Mouse (Mus musculus) lung, embryonic 14.5 days (tissue): ENCODE measurements around the gene Hnrnpf. TPM values are rescaled to one million over a fixed set of nuclear protein-coding genes. Genes with fewer than 3 reads are reported as not detected.

ENCODE experiments used
- ATAC-seq: fragments of 200-750 bp; cut with Nextera tagmentation; 2 replicates; pipeline ENCODE4 v1.8.0; 2017; ENCODE audit warnings: mild to moderate bottlenecking, moderate TSS enrichment, moderate library complexity; ENCODE audit not compliant: insufficient read depth
- DNase-seq: peaks from one replicate; pipeline ENCODE4 v3.0.0-alpha.2; 2015
- H3K27ac ChIP-seq: fragments of 300-500 bp; sonication (generic); 2 replicates; pipeline ENCODE4 v1.5.1; 2014; ENCODE audit warnings: low read depth, mild to moderate bottlenecking, moderate library complexity
- H3K27me3 ChIP-seq: fragments of 300-500 bp; sonication (generic); 2 replicates; pipeline ENCODE4 v1.6.1; 2014; ENCODE audit warnings: low read length, control low read depth; ENCODE audit not compliant: insufficient read depth
- H3K36me3 ChIP-seq: fragments of 300-500 bp; sonication (generic); 2 replicates; pipeline ENCODE4 v1.6.1; 2014; ENCODE audit warnings: control low read depth; ENCODE audit not compliant: insufficient read depth
- H3K4me1 ChIP-seq: fragments of 300-500 bp; sonication (generic); 2 replicates; pipeline ENCODE4 v1.6.1; 2014; ENCODE audit warnings: antibody characterized with exemption, control low read depth; ENCODE audit not compliant: insufficient read depth
- H3K4me2 ChIP-seq: fragments of 300-500 bp; sonication (generic); 2 replicates; pipeline ENCODE4 v1.6.1; 2014; ENCODE audit warnings: mild to moderate bottlenecking
- H3K4me3 ChIP-seq: fragments of 300-500 bp; sonication (generic); 2 replicates; pipeline ENCODE4 v1.5.1; 2014; ENCODE audit warnings: low read depth, low read length
- H3K9ac ChIP-seq: fragments of 300-500 bp; sonication (generic); 2 replicates; pipeline ENCODE4 v1.6.1; 2014
- H3K9me3 ChIP-seq: fragments of 300-500 bp; sonication (generic); 2 replicates; pipeline ENCODE4 v1.6.1; 2016; ENCODE audit warnings: low read depth, low read length, control low read depth
- CTCF ChIP-seq: IDR thresholded peaks from 2 replicates; pipeline ENCODE4 v1.5.1; 2016; ENCODE audit warnings: antibody characterized with exemption, low read depth
- WGBS: fragments of 180-500 bp; shearing (Covaris S2); extraction: QIAGEN DNeasy Blood & Tissue Kit; methylation state at CpG from one replicate; pipeline ENCODE4 v1.1.7; 2014; 5-methylcytosine and 5-hydroxymethylcytosine counted together
- microRNA-seq: library from miRNA; unstranded; fragments of <30 nt; microRNA quantifications from one replicate; pipeline ENCODE4, GENCODE M21; 2016; ENCODE audit warnings: borderline number of aligned reads
- polyA plus RNA-seq: library from polyadenylated mRNA; unstranded; fragments of >200 nt; fragmentation: Nextera tagmentation; extraction: Ambion mirVana; gene quantifications from 2 replicates; pipeline ENCODE4 v1.2.1, GENCODE M21; 2014

The Hnrnpf gene
- polyA plus RNA-seq, 1 experiment from 2014 or later: 803 TPM

DNA sequence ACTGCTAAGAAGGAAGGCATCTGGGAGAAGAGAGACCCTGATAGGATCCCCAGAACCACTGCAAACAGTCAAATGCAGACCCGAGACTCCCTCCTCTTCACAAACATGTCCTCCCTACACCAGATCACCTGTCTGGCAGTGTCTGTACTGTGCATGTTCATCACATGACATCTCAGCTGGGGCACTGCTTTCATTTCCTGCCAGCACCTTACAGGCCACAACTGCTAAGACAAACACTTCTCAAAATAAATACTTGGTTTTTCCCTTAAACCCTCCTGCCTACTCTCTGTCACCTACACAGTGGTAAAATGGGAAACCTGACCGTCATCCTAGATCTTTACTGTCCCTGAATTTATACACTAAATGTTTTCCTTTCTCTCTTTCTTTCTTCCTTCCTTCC is 43.8 kb downstream of the Hnrnpf start:
- no peak for TF ChIP-seq CTCF
- H3K9ac ChIP-seq: no peak overlapping the region
- no peak overlapping the region for H3K4me3 ChIP-seq
- no peak overlapping the region for H3K27ac ChIP-seq
- no peak for ATAC-seq
- H3K27me3 ChIP-seq: no peaks in the 10 kb centered on the region
- DNase-seq: no peak
- H3K4me2 ChIP-seq: no peak overlapping the region
- H3K4me1 ChIP-seq: no peaks in the 10 kb centered on the region
- no peaks in the 10 kb centered on the region for H3K9me3 ChIP-seq
- 69% methylated on average over 2 of the region's 2 CpGs for WGBS
- no peaks in the 10 kb centered on the region; the same call in 1 of the 2 replicates for H3K36me3 ChIP-seq

DNA sequence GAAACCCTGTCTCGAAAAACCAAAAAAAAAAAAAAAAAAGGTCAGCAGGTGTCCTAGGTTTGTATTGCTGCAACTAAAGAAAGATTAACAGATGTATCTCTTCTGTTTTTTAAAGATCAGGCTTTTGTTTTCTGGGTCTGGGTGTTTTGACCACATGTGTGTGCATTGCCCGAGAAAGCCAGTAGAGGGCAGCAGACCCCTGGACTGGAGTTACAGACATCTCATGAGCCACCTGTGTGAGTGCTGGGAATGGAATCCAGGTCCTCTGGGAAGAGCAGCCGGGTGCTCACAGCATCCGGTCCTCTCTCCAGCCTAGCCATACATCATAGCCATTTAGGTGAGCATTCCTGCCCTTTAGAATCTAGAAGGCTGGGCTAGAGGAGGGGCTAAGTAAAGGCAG is 52.2 kb downstream of the Hnrnpf start:
- 79% methylated on average over 4 of the region's 4 CpGs for WGBS
- TF ChIP-seq CTCF: peak; percentile 37
- DNase-seq: no peak

GRCm38 (mm10) chr6:117956161-117956560 is 56.0 kb downstream of the Hnrnpf start:
- H3K27ac ChIP-seq: no peak overlapping the region
- no peaks in the 10 kb centered on the region for H3K9me3 ChIP-seq
- H3K4me3 ChIP-seq: no peak overlapping the region
- H3K36me3 ChIP-seq: no peaks in the 10 kb centered on the region
- WGBS: 53% methylated on average over 6 of the region's 6 CpGs
- H3K4me2 ChIP-seq: no peak overlapping the region
- DNase-seq: no peak
- no peak for ATAC-seq
- no peak overlapping the region for H3K9ac ChIP-seq
- H3K4me1 ChIP-seq: no peaks in the 10 kb centered on the region
- H3K27me3 ChIP-seq: no peaks in the 10 kb centered on the region
- TF ChIP-seq CTCF: no peak

More for the DNA sequence above, 52.2 kb downstream of the Hnrnpf start:
- H3K4me3 ChIP-seq: no peak overlapping the region
- H3K4me1 ChIP-seq: no peaks in the 10 kb centered on the region
- no peaks in the 10 kb centered on the region for H3K27me3 ChIP-seq
- no peaks in the 10 kb centered on the region for H3K9me3 ChIP-seq
- H3K4me2 ChIP-seq: no peak overlapping the region
- no peak for ATAC-seq
- no peaks in the 10 kb centered on the region for H3K36me3 ChIP-seq
- no peak overlapping the region for H3K27ac ChIP-seq
- H3K9ac ChIP-seq: no peak overlapping the region

- no peak for DNase-seq
- Histone ChIP-seq H3K36me3 (no peaks in the 10 kb centered on the region), H3K4me2 (no peak overlapping the region), H3K9ac (no peak overlapping the region), H3K4me3 (no peak overlapping the region), H3K27ac (no peak overlapping the region), H3K27me3 (no peaks in the 10 kb centered on the region), H3K4me1 (no peaks in the 10 kb centered on the region), H3K9me3 (no peaks in the 10 kb centered on the region)
- 16% methylated on average over 14 of the region's 14 CpGs for WGBS
- TF ChIP-seq CTCF: 0 out of 2 replicates have a peak, but pooled peaks have one; percentile 16
- no peak for ATAC-seq
Observed at GRCm38 (mm10) chr6:117956851-117957501, 56.9 kb downstream of the Hnrnpf start.

GRCm38 (mm10) chr6:117963201-117963600 is 63.1 kb downstream of the Hnrnpf start:
- ATAC-seq: no peak
- Histone ChIP-seq H3K4me1 (no peaks in the 10 kb centered on the region), H3K4me2 (no peak overlapping the region), H3K27me3 (no peaks in the 10 kb centered on the region), H3K4me3 (no peak overlapping the region), H3K36me3 (no peaks in the 10 kb centered on the region), H3K27ac (no peak overlapping the region), H3K9me3 (no peaks in the 10 kb centered on the region), H3K9ac (no peak overlapping the region)
- TF ChIP-seq CTCF: 0 out of 2 replicates have a peak, but pooled peaks have one; percentile 28
- WGBS: 80% methylated on average over 3 of the region's 3 CpGs
- no peak for DNase-seq

DNA sequence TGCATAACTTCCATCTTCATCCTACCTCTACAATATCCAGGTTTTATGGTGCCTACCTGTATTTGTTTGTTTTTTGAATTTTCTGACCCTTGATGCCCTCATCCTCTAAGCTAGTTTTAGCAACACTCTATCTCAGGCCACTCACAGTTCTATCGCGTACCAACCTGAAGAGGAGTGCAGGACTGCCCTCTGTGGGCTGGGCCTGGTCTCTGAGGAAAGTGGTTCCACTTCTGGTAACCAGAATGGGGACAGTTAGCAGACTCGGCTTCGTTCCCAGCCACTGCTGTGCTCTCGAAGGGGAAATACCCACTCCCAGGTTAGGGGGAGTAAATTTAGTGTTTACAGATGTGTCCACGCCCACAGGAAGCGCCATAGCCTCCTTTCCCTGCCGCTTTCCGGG is 66.6 kb downstream of the Hnrnpf start:
- no peaks in the 10 kb centered on the region for H3K9me3 ChIP-seq
- no peak for ATAC-seq
- DNase-seq: peak; percentile 21
- no peak overlapping the region for H3K9ac ChIP-seq
- H3K4me2 ChIP-seq: no peak overlapping the region
- TF ChIP-seq CTCF: 0 out of 2 replicates have a peak, but pooled peaks have one; percentile 15
- no peaks in the 10 kb centered on the region for H3K27me3 ChIP-seq
- H3K27ac ChIP-seq: no peak overlapping the region
- no peak overlapping the region for H3K4me3 ChIP-seq
- H3K4me1 ChIP-seq: no peaks in the 10 kb centered on the region
- WGBS: 29% methylated on average over 9 of the region's 9 CpGs
- H3K36me3 ChIP-seq: no peaks in the 10 kb centered on the region

Small RNAs within 50 kb of the gene (microRNA-seq; reads per million reads assigned to microRNA genes)
- gene Gm25535: not detected

Other genes with a start within 250 kb of the Hnrnpf start
- gene Zfp637, start 59.1 kb upstream of the Hnrnpf start, polyA plus RNA-seq: 151 and 160 TPM in 2 replicates
- gene Zfp239, start 38.2 kb upstream of the Hnrnpf start, polyA plus RNA-seq: 9.3 and 12.3 TPM in 2 replicates
- 3.6 and 3.9 TPM in 2 replicates for gene Fxyd4, start 37.4 kb downstream of the Hnrnpf start, polyA plus RNA-seq
- 1.0 and 1.1 TPM in 2 replicates for gene Rasgef1a, start 111.1 kb downstream of the Hnrnpf start, polyA plus RNA-seq
- gene Csgalnact2, start 238.8 kb downstream of the Hnrnpf start, polyA plus RNA-seq: 20.0 and 25.2 TPM in 2 replicates